Mouse (Mus musculus): ENCODE measurements around the gene Spag5.
A peak's percentile ranks its signal among the peaks of the same experiment; 100 is the strongest.

The Spag5 gene

DNA sequence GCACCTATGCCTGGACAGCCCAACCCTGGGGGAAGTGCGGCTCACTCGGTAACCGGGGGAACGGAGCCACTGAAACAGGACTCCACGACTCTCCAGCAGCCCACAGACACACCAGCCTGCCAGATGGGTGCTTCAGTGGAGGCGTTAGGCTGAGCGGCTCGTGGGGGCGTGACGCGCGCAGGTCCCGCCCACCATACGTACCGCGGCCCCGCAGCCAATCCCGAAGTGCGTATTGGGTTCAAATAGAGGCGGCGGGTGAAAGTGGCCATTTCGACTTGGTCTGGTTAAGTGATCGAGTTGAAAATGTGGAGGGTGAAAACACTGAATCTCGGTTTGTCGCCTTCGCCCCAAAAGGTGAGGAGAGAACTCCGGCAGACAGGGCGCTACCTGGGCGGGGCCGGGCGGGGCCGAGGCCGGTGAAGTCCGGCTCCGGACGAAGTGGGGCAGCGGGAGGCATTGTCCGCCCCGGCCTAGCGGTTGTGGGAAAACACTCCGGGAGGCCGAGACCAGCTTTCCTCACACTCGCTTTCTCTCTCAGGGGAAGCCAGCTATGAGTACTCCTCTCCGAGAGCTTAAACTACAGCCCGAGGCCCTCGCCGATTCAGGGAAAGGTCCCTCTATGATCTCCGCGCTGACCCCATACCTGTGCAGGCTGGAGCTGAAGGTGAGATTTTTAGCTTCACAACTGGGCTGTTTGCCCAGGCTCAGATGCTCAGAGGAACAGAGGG lies at the start of gene Spag5:
Gene Spag5, plus strand, starts transcription at position 173 of the 728 bp plus-strand sequence.
- DNase-seq = peak; percentile 93

DNA sequence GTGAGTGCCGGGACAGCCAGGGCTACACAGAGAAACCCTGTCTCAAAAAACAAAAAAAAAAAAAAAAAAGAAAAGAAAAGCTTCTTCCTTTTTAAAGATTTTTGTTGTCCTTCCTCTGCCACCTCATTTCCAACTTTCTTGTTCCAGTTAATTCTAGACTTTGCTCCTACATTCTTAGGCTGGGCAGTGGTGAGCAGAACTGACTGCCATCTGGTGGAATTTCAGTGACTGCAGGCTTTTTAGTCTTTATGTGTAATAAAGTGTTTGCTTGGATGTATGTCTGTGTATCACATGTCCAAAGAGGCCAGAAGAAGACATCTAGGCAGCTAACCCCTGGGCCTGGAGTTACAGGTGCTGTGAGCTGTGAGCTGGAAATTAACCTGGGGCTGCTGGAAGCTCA lies 44.7 kb upstream of the Spag5 start:
- DNase-seq = no peak

DNA sequence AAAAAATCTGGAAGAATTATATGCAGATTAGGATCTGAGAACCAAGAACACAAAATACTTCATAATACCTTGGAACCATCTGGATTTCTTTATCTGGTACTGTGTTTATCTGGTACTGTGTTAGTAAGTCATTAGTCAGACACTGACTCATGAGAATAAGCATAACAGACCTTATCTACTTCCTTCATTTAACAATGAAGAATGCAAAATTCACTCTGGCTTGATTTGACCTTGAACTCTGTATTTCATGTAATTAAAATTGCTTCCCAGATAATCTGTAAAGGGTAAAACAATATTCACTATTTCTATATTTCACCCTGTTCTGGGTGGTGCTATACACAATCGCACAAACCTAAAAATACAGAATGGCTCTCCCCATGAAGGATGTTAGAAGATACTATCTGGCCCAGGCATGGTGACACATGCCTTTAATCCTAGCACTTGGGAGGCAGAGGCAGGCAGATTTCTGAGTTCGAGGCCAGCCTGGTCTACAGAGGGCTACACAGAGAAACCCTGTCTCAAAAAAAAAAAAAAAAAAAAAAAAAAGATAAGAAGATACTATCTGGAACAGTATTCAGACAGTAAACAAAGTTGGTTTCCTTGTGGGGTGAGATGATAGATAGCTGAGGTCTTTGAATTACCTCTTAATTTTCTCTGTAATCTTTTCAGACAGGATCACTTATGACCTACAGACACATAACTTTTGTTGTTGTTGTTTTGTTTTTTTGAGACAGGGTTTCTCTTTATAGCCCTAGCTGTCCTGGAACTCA lies 40.7 kb upstream of the Spag5 start:
- DNase-seq = no peak

DNA sequence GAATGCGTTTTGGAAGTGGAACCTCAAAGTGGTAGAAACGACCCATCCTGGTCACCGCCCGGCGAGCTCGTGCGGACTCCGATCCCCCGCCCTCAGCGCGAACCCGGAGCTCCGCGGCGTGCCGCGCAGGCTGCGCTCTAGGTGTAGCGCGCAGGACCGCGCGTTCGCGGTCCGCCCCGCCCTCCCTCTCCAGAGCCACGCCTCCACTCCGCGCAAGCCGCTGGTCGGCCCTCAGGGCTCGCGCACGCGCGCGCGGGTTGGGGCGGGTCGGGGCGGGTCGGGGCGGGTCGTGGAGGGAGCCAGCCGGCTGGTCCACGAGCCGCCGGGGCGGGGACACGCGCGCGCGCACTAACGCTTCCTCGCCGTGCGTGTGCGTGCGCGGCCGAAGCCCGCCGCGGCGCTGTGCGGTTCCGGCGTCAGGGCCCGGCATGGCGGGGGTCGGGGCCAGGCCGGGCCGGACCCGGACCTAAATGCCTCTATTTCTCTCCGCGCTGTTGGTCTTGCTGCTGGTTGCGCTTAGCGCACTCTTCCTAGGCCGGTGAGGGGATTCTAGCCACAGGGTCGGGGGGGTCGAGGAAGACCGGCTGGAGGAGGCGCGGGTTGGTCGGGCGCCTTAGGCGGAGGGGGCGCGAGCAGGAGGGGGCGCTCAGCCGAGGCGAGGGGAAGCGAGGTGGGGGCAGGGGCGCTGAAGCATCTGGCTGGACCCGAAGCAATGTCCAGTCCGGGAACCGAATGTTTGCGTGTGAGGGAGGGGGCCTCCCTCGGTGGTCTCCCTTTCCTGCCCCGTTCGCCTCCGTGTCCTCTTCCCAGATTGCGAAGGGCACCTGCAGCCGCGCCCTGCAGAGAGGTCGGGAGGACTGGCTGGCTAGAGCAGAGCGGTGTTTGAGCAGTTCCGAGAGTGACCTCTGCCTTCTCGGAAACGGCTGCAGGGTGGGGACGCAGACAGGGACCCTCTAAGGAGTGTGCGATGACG lies 39.7 kb upstream of the Spag5 start, which contains the start of gene 2610507B11Rik:
Gene 2610507B11Rik, plus strand, starts transcription at position 373 of the 973 bp plus-strand sequence.
- peak; percentile 98 for DNase-seq

DNA sequence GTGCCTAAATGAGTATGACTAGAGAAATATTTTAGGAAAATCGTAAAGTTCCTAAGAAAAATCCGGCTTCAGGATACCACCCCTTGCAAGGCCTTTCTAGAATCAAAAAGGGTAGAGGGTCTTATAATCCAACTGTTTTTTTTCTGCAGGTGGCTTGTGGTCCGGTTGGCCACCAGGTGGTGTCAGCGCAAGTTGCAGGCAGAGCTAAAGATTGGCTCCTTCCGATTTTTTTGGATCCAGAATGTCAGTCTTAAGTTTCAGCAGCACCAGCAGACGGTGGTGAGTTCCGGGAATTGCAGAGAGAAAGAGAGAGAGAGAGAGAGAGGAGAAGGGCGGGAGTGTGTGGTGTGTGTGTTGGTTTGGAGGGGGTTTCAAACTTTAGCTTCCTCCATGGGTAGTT lies 38.8 kb upstream of the Spag5 start:
- peak; percentile 62 for DNase-seq

DNA sequence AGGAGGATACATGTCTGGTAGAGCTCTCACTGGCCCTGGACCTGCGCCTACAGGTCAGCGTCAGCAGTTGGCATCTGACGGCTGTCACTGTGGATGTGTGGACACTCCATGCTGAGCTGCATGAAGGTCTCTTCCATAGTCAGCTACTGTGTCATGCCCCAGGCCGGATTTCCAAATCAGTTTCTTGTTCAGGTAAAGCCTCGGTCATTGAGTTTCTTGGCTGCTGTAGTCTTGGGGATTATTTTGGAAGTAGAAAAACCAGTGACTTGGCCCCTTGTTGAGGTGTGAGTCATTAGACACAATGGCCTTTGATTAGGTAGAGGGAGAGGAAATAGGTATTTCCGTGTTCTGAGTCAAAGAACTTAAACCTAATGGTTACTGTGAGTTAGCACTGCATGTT lies 35.8 kb upstream of the Spag5 start:
- DNase-seq = no peak

DNA sequence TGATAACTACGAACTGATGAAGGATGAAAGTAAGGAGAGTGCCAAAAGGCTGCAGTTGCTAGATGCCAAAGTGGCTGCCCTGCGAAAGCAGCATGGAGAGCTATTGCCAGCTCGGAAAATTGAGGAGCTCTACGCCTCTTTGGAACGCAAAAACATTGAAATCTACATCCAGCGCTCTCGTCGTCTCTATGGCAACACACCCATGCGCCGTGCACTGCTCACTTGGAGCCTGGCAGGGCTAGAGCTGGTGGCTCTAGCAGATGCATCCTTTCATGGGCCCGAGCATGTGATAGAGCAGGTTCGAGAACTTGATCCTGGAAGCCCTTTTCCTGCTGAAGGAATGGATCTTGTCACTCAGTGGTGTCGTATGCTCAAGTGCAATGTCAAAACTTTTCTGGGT lies 29.3 kb upstream of the Spag5 start:
- DNase-seq = no peak

DNA sequence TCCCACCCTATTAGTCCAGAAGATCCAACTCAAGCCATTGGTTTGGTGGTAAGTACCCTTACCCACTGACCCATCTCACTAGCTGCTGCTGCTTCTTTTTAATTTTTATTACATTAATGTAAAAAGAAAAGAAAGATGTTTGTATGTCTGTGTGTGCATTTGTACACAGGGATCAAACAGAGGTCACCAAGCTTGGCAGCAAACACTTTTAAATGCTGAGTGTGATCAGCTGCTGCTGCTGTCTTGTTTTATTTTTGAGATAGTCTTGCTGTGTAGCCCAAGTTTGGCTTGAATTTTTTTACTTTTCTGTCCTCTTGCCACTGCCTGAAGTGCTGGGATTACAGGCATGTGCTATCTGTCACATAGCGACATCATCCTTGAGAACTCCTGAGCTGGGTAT lies 25.7 kb upstream of the Spag5 start:
- no peak for DNase-seq

DNA sequence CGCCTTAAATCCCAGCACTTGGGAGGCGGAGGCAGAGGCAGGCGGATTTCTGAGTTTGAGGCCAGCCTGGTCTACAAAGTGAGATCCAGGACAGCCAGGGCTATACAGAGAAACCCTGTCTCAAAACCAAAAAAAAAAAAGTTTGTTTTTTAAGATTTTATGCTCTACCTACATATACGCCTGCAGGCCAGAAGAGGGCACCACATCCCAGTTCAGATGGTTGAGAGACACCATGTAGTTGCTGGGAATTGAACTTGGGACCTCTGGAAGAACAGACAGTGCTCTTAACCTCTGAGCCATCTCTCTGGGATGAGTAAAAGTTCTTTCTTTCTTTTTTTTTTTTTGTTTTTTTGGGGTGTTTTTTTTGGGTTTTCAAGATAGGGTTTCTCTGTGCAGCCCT lies 25.2 kb upstream of the Spag5 start:
- peak; percentile 14 for DNase-seq

DNA sequence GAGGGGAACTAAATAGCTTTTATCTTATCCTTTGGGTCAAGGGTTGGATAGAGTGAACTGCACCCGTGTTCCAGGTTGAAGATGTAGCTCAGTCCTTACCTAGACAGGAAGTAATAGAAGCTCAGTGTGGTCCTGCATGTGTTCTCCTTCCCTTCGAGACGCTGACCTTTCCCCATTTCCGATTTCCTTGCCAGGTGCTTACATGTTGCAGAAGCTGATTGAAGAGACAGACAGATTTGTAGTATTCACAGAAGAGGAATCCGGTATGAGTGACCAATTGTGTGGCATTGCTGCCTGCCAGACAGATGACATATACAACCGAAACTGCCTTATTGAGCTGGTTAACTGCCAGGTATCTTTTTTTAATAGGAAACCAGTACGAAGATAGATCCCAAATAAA lies 22.5 kb upstream of the Spag5 start:
- DNase-seq = no peak

DNA sequence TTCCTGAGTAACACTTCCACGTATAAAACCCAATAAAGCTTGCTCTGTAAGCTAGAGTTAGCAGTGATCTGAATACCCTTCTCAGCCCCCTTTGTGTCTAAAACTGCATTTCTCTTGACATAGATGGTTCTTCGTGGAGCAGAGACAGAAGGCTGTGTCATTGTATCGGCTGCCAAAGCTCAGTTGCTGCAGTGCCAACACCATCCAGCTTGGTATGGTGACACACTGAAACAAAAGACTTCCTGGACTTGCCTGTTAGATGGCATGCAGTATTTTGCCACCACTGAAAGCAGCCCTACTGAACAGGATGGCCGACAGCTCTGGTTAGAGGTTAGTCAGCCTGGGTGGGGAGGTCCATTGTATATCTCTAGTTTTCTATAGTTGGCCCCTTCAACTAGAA lies 21.7 kb upstream of the Spag5 start:
- DNase-seq = no peak

DNA sequence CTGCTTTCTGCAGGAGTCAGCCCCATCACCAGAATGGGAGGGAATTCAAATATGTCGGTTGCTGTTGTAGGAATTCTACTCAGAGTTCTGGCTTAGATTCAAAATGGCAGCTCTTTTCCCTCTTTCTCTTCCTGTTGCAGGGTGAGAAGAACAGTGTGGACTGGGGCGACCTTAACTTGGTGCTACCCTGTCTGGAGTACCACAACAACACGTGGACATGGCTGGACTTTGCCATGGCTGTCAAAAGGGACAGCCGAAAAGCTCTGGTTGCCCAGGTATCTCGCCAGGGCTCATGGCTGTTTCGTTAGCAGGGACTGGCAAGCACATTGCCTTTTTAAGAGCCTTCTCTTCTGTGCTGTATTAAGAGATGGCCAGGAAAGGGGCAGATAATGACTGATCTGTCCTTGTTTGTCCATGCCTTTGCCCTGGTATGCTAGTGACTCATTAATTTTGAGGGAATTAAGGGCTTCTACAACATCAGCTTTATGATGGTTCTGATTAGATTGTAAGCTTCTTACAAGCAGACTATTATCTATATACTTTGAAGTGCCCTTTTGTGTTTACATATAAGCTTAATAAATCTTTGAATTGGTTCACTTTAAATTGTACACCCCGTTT lies 12.1 kb upstream of the Spag5 start:
- no peak for DNase-seq

DNA sequence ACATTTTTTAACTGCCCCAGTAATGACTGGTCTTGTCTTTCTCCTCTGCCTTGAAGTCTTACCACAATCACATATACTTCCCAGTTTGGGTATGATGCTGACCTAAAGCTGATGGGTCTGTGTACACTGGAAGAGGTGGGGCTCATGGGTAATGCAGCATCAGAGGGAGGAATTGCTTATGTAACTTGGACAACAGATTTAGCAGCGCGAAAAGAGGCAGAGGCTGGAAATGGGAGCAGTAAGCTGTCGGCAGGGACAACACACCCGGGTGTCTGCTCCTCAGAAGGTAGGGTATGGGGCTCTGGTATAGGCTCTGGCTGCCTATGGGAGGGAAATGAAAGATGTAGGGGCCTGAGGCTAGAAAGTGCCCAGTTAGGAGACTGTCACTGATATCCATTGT lies 10.7 kb upstream of the Spag5 start, which contains the start of gene BC030499:
Gene BC030499, plus strand, starts transcription at position 188 of the 400 bp plus-strand sequence.
- no peak for DNase-seq

DNA sequence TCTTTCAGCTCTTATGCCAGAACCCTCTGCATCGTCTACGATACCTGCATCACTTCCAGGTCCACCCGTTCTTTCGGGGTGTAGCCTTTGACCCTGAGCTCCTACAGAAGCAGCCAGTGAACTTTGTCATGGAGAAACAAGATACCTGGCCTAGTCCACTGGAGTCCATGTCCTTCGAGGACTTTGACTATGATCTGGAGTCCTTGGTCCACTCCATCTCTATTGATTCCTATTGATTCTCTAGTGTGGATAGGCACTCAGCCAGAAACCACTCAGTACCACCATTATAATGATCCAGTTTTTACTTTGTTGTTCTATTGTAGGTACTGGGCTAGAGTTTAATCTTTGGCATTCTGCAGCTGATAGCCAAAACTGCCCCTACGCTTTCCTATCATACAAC lies 6.7 kb upstream of the Spag5 start:
- DNase-seq = no peak

DNA sequence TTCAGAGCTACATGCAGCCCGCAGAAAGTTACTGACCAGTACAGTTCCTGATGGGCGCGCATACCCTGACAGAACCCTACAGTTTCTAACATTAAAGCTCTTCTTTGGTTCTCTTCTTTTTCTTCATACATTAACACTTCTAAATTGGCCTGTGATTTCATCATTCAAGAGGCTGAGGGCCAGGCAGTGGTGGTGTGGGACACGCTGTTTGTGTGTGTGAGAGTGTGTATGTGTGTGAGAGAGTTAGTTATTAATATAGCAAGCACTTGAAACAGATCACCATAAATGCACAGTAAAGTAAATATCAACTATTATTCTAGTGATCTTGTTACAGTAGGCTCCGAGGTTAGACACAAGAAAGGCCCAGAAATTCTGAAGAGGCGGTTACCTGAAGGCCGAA lies 412 bp upstream of the Spag5 start:
- no peak for DNase-seq

DNA sequence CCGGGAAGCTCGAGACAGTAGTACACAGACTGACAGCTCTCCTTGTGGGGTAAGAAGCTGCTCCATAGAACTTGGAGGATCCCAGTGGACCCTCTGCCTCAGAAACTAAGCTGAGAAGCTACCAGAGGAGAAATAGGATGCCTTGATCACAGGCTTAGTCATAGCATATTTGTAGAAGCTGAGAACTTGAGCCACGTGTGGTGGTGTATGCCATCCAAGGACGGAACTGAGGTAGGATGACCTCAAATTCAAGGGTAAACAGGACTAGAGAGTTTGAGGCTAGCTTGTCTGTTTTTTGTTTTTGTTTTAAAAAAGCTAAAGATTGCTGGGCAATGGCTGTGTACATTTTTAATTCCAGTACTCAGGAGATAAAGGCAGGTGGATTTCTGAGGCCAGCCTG lies 3.9 kb downstream of the Spag5 start:
- DNase-seq = no peak

DNA sequence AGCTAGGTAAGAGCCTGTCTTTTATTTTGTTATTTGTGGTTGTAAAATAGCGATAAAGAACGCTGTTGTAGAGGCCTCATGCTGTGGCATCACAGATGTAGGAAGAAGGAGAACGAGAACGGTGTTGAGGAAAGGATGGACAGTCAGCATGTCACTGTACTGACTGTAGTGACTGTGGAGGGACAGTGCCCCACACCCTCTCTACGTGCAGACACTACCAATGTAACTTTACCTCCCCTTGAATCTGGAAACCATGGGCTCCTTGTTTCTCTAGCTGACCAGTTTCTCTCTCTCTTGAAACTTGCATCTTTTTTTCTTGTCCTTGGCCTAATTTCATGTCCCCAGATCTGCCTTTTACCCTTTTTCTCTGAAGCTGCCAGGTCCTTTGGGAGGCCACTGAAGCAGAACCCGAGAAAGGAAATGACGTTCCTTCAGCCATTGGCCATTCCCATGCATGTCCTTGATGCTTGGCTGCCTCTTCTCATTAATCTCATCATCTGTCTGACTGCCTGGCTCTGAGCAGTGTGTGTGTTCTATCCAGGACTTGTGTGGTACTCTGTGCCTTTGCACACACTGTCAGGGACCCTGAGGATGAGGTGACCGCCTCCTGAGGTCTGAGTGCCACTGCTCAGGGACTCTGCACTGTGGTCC lies 9.7 kb downstream of the Spag5 start:
- no peak for DNase-seq

DNA sequence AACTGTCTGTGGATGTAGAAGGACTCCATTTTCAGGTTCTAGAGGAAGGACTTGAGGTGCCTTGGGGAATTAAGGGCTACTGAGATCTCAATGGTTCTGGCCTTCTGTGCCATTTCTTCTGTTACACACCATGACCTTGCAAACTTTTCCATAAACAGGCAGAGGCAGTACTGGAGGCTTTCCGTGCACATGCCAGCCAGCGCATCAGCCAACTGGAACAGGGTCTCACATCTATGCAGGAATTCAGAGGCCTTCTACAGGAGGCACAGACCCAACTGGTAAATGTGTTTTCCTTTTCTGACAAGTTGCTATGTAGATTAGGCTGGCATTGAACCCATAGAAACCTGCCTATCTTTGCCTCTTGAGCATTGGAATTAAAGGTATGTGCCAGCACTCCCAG lies 12.3 kb downstream of the Spag5 start:
- DNase-seq = no peak

DNA sequence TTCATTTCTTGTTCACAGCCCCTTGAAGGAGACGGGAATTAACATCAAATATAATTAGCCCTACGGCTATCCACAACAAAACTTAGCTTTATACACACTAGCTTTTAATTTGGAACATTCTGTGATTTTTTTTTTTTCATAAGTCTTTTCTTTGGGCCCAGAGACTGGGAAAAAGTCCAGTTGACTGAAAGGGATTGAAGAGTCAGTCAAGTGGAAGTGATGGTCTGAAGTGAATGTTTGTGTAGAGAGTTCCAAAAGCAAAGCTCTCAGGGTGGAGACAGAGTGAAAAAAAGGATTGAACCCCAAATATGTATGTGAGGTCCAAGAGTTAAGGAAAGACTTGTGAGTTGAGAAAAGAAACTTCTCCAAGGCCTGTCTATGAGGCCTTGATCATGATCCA lies 17.1 kb downstream of the Spag5 start:
- DNase-seq = no peak

DNA sequence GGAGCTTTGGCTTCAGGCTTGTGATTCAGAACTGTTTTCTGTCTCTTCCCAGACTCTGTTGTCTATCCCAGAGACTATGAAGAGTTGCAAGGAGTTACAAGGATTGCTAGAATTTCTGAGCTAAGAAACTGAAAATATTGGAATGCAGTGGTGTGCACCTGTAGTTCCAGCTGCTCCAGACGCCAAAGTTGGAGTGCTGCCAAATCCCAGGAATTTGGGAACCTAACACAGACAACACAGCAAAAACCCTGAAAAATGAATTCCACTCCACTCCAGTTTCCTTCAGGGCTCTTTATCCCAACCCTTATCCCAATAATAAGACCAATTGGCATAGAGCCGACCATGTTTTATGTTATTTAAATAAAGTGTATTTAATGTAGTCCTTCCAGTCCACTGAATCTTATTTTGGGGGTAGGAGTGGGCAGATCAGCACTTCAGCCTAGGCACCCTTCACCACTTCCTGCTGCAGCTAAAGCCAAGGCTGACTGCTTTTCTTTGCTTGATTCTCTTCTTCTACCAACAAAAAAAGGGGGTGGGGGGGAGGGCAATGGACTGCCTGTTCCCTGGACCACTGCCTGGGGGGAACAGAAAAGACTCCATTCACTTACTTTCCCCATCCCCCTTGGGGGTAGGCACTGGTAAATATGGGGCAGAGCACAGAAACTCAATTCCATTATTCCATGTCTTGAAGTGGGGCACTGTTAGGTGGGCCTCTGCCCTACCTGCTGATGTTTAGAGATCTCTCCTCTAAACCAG lies 20.9 kb downstream of the Spag5 start:
- DNase-seq = no peak

DNA sequence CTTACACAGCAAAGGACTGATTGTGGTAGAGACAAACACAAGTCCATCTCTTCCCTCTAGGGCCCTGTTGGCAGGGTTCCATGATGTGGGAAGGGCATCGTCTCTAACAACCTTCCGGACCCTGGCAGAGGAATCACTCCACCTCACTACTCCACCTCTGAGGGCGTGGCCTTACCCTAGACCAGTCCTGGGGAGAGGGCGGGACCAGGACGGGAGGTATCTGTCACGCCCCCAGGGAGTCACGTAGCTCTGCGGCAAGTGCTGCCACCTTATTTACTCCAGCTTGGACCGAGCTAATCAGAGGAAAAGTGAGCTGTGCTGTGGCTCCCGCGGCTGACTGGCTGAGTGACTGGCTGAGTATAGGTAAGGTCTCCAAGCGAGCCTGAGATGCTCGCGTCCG lies 21.5 kb downstream of the Spag5 start, which contains the start of gene Aldoc:
Gene Aldoc, plus strand, starts transcription at position 109 of the 400 bp plus-strand sequence.
- peak; percentile 91 for DNase-seq

Data from liver (tissue).